Mouse (Mus musculus) bone marrow, adult 2 months (tissue): Measurements from ENCODE around the gene Ccdc185.

ENCODE experiments used
- CTCF ChIP-seq: fragments of 200-500 bp; IDR thresholded peaks from 2 replicates; pipeline ENCODE4 v1.5.1; 2011; ENCODE audit warnings: low read length, control low read depth; ENCODE audit not compliant: control insufficient read depth, insufficient read depth
- POLR2A ChIP-seq: fragments of 200-500 bp; IDR thresholded peaks from 2 replicates; pipeline ENCODE4 v1.6.1; 2011; ENCODE audit warnings: low read depth, mild to moderate bottlenecking, control low read depth, low read length, borderline replicate concordance; ENCODE audit not compliant: control insufficient read depth

- no peak for TF ChIP-seq CTCF
- no peak for TF ChIP-seq POLR2A
These were observed 20.0 kb downstream of the Ccdc185 start for GRCm38 (mm10) chr1:182729002-182729401.
